Mouse (Mus musculus): ENCODE results near the gene Slc9a8.

- no peak for TF ChIP-seq CTCF (IDR thresholded peaks at IDR 0.05; ENCODE audit: extremely low read depth, insufficient read length, insufficient replicate concordance, low read depth, low read length)
- TF ChIP-seq POLR2A (IDR thresholded peaks at IDR 0.05; ENCODE audit: low read depth, low read length), result no peak
Measured at GRCm38 (mm10) chr2:167429596-167429995, 8.1 kb downstream of the Slc9a8 start.

Measured in small intestine, adult 2 months (tissue).